Mouse (Mus musculus): ENCODE results near the gene Tax1bp1. TPM values are rescaled to one million over a fixed set of nuclear protein-coding genes. Genes with fewer than 3 reads are reported as not detected.

Gene Tax1bp1
- polyA plus RNA-seq, 1 experiment: 65.8 TPM

DNA sequence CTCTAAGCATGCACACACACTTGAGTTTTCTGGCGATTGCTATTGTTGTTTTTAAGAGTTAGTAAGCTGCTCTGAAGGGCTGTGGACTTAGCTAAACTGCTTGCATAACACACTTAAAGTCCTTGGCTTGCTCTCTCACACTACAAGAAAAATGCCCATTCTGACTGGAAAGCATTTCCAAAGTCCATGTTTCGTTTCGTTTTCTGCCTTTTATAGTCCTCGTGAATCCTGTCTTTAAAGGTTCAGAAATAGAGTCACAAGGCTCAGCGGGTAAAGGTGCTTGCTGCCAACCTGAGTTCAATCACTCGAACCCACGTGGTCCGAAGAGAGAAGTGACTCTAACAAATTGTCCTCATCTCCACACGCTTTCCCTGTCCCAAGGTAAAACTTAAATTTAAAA, 34.0 kb upstream of the Tax1bp1 start:
- Histone ChIP-seq H3K4me1 (ENCODE audit: control insufficient read depth, insufficient read depth, low read length) (peaks cover 2% of the 10 kb centered on the region), H3K4me3 (replicated peaks; ENCODE audit: control insufficient read depth, low read depth, low read length) (no peak overlapping the region), H3K27ac (ENCODE audit: control insufficient read depth, insufficient read depth, low read depth, low read length, poor library complexity) (no peak overlapping the region)
- 64% methylated on average over 9 of the region's 9 CpGs for WGBS
- TF ChIP-seq POLR2A (IDR thresholded peaks at IDR 0.05; ENCODE audit: borderline replicate concordance, control insufficient read depth, low read depth, low read length) (no peak), CTCF (IDR thresholded peaks at IDR 0.05; ENCODE audit: control insufficient read depth, insufficient read depth, low read length) (no peak)

DNA sequence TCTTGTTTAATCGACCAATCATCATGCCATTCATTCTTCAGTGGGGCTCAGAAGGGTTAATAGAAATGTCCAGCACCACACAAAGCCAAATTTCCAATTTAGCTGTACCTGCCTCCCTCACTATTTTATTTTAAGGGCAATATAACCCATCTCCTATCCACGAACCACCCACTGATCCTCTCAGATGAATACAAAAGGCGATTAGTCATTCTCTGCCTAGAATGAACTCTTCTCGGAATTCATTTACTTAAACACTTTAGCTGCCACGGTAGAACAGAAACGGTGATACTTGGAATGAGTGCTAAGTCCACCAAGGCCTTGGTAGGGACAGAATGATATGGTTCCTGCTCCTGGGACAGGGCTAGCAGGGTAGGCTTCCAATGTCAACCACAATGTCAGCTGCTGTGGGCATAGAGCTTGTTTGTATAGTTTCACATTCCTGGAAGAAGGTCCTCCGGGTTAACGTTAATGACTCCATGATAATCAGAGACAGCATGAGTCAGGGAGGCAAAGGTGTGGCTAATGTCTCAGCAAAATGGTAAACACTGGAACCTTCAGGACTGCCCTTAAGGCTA, 33.0 kb upstream of the Tax1bp1 start:
- no peak overlapping the region for H3K4me3 ChIP-seq (replicated peaks; ENCODE audit: control insufficient read depth, low read depth, low read length)
- 64% methylated on average over 8 of the region's 8 CpGs for WGBS
- no peak for TF ChIP-seq CTCF (IDR thresholded peaks at IDR 0.05; ENCODE audit: control insufficient read depth, insufficient read depth, low read length)
- no peak for TF ChIP-seq POLR2A (IDR thresholded peaks at IDR 0.05; ENCODE audit: borderline replicate concordance, control insufficient read depth, low read depth, low read length)
- peaks cover 2% of the 10 kb centered on the region for H3K4me1 ChIP-seq (ENCODE audit: control insufficient read depth, insufficient read depth, low read length)
- no peak overlapping the region for H3K27ac ChIP-seq (ENCODE audit: control insufficient read depth, insufficient read depth, low read depth, low read length, poor library complexity)

GRCm38 (mm10) chr6:52681847-52682485, 31.6 kb upstream of the Tax1bp1 start:
- no peak overlapping the region for H3K27ac ChIP-seq (ENCODE audit: control insufficient read depth, insufficient read depth, low read depth, low read length, poor library complexity)

DNA sequence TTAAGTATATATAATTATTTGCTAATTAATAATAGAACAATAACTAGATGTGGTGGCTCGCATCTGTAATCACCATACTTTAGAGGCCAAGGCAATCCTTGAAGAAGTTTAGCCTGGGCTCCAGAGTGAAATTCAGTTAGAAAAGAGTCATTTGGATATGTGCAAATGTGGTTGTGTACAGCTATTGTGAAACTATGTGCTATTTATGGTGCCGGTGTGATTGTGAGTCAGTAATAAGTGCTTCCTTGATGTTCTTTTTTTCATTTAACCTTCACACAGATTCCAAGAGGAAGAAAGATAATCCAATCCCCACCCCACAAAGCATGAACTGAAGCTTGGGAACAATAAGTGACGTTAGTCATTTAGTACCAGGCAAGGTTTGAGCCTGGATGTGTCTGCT, 30.9 kb upstream of the Tax1bp1 start:
- no peak overlapping the region for H3K27ac ChIP-seq (ENCODE audit: control insufficient read depth, insufficient read depth, low read depth, low read length, poor library complexity)
- peaks cover 2% of the 10 kb centered on the region for H3K4me1 ChIP-seq (ENCODE audit: control insufficient read depth, insufficient read depth, low read length)
- WGBS: 58% methylated on average over 3 of the region's 3 CpGs
- H3K4me3 ChIP-seq (replicated peaks; ENCODE audit: control insufficient read depth, low read depth, low read length): no peak overlapping the region
- TF ChIP-seq POLR2A (IDR thresholded peaks at IDR 0.05; ENCODE audit: borderline replicate concordance, control insufficient read depth, low read depth, low read length) (no peak), CTCF (IDR thresholded peaks at IDR 0.05; ENCODE audit: control insufficient read depth, insufficient read depth, low read length) (no peak)

More at GRCm38 (mm10) chr6:52681847-52682485, 31.6 kb upstream of the Tax1bp1 start:
- WGBS: 85% methylated on average over 6 of the region's 6 CpGs
- TF ChIP-seq POLR2A (IDR thresholded peaks at IDR 0.05; ENCODE audit: borderline replicate concordance, control insufficient read depth, low read depth, low read length): no peak
- TF ChIP-seq CTCF (IDR thresholded peaks at IDR 0.05; ENCODE audit: control insufficient read depth, insufficient read depth, low read length): no peak
- peaks cover 2% of the 10 kb centered on the region for H3K4me1 ChIP-seq (ENCODE audit: control insufficient read depth, insufficient read depth, low read length)
- no peak overlapping the region for H3K4me3 ChIP-seq (replicated peaks; ENCODE audit: control insufficient read depth, low read depth, low read length)

- TF ChIP-seq POLR2A (IDR thresholded peaks at IDR 0.05; ENCODE audit: borderline replicate concordance, control insufficient read depth, low read depth, low read length) (no peak), CTCF (IDR thresholded peaks at IDR 0.05; ENCODE audit: control insufficient read depth, insufficient read depth, low read length) (no peak)
- Histone ChIP-seq H3K4me1 (ENCODE audit: control insufficient read depth, insufficient read depth, low read length) (no peaks in the 10 kb centered on the region), H3K27ac (ENCODE audit: control insufficient read depth, insufficient read depth, low read depth, low read length, poor library complexity) (no peak overlapping the region), H3K4me3 (replicated peaks; ENCODE audit: control insufficient read depth, low read depth, low read length) (no peak overlapping the region)
- WGBS: 85% methylated on average over 5 of the region's 5 CpGs
Measured at GRCm38 (mm10) chr6:52686901-52687500, 26.5 kb upstream of the Tax1bp1 start.

DNA sequence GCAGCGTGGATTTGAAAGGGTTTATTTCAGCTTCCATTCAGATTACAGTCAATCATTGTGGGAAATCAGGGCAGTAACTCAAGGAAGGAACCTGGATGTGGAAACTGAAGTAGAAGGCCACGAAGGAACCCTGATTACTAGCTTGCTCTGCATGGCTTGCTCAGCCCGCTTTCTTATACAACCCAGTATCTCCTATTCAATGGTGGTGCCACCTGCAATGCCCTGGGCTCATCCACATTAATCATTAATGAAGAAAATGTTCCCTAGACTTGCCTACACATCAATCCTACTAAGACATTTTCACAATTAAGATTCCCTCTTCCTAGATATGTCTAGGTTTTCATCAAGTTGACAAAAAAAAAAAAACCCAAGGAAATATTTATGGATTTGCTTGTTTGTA, 23.2 kb upstream of the Tax1bp1 start:
- Histone ChIP-seq H3K4me3 (replicated peaks; ENCODE audit: control insufficient read depth, low read depth, low read length) (no peak overlapping the region), H3K4me1 (ENCODE audit: control insufficient read depth, insufficient read depth, low read length) (no peaks in the 10 kb centered on the region), H3K27ac (ENCODE audit: control insufficient read depth, insufficient read depth, low read depth, low read length, poor library complexity) (no peak overlapping the region)
- TF ChIP-seq POLR2A (IDR thresholded peaks at IDR 0.05; ENCODE audit: borderline replicate concordance, control insufficient read depth, low read depth, low read length): no peak
- no peak for TF ChIP-seq CTCF (IDR thresholded peaks at IDR 0.05; ENCODE audit: control insufficient read depth, insufficient read depth, low read length)
- 79% methylated on average over 3 of the region's 3 CpGs for WGBS

DNA sequence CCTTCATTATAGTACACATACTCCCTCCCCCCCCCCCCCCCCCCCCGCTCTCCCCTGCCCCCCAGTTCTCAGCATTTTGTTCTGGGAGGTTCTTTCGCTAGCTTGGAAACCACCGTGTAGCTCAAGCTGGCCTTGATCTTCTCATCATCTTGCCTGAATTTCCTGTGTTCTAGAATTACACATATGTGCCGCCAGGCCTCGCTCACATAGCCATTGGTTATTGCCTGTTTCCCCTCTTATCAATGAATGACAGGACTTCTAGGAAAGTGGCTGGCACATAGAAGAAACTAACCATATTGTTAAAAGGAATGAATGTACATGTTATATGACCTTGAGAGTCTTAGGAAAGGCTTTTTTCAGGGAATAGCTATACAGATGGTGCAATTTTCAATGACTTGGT, 21.7 kb upstream of the Tax1bp1 start:
- Histone ChIP-seq H3K27ac (ENCODE audit: control insufficient read depth, insufficient read depth, low read depth, low read length, poor library complexity) (no peak overlapping the region), H3K4me1 (ENCODE audit: control insufficient read depth, insufficient read depth, low read length) (no peaks in the 10 kb centered on the region), H3K4me3 (replicated peaks; ENCODE audit: control insufficient read depth, low read depth, low read length) (no peak overlapping the region)
- no peak for TF ChIP-seq CTCF (IDR thresholded peaks at IDR 0.05; ENCODE audit: control insufficient read depth, insufficient read depth, low read length)
- TF ChIP-seq POLR2A (IDR thresholded peaks at IDR 0.05; ENCODE audit: borderline replicate concordance, control insufficient read depth, low read depth, low read length): no peak
- 45% methylated on average over 5 of the region's 5 CpGs for whole genome bisulfite sequencing

GRCm38 (mm10) chr6:52692451-52693063, 21.0 kb upstream of the Tax1bp1 start:
- Histone ChIP-seq H3K27ac (ENCODE audit: control insufficient read depth, insufficient read depth, low read depth, low read length, poor library complexity) (no peak overlapping the region), H3K4me3 (replicated peaks; ENCODE audit: control insufficient read depth, low read depth, low read length) (no peak overlapping the region), H3K4me1 (ENCODE audit: control insufficient read depth, insufficient read depth, low read length) (no peaks in the 10 kb centered on the region)
- 63% methylated on average over 6 of the region's 6 CpGs for WGBS
- no peak for TF ChIP-seq POLR2A (IDR thresholded peaks at IDR 0.05; ENCODE audit: borderline replicate concordance, control insufficient read depth, low read depth, low read length)
- TF ChIP-seq CTCF (IDR thresholded peaks at IDR 0.05; ENCODE audit: control insufficient read depth, insufficient read depth, low read length): no peak
